Mouse (Mus musculus): Measurements from ENCODE around the gene Osbp2. TPM values are rescaled to one million over a fixed set of nuclear protein-coding genes. Genes with fewer than 3 reads are reported as not detected.

The Osbp2 gene
- polyA plus RNA-seq, 1 experiment from 2014 or later: 0.50 TPM

DNA sequence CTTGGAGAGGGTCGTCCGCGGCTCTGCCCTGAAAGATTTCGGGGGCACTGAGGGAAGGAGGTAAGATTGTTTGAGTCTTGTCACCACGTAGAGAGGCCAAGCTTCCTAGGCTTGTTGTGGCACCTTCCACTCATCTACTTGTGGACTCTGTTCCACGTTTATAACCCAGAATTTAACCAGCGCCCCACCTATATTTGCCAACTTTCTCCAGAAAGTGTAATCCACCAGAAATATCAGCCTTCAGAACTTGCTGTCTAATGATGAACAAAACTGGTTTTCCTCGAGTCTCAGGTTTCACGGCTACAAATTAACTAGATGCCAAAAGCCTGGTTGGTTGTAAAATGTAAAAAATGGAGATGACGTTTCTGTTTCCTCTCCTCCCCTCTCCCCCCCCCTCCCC, 31.8 kb upstream of the Osbp2 start:
- 3% methylated on average over 10 of the region's 10 CpGs for WGBS
- peak overlapping the region; percentile 93 for H3K27ac ChIP-seq
- H3K9ac ChIP-seq: peak overlapping the region; percentile 44
- H3K4me2 ChIP-seq (replicated peaks): peak overlapping the region; percentile 95
- peak overlapping the region; percentile 48 for H3K4me3 ChIP-seq (replicated peaks)
- peak; percentile 86 for ATAC-seq
- no peaks in the 10 kb centered on the region for H3K9me3 ChIP-seq
- H3K27me3 ChIP-seq (replicated peaks): no peaks in the 10 kb centered on the region
- 0 out of 2 replicates have a peak, but pooled peaks cover 5% of the 10 kb centered on the region for H3K4me1 ChIP-seq (replicated peaks)
- H3K36me3 ChIP-seq: no peaks in the 10 kb centered on the region

DNA sequence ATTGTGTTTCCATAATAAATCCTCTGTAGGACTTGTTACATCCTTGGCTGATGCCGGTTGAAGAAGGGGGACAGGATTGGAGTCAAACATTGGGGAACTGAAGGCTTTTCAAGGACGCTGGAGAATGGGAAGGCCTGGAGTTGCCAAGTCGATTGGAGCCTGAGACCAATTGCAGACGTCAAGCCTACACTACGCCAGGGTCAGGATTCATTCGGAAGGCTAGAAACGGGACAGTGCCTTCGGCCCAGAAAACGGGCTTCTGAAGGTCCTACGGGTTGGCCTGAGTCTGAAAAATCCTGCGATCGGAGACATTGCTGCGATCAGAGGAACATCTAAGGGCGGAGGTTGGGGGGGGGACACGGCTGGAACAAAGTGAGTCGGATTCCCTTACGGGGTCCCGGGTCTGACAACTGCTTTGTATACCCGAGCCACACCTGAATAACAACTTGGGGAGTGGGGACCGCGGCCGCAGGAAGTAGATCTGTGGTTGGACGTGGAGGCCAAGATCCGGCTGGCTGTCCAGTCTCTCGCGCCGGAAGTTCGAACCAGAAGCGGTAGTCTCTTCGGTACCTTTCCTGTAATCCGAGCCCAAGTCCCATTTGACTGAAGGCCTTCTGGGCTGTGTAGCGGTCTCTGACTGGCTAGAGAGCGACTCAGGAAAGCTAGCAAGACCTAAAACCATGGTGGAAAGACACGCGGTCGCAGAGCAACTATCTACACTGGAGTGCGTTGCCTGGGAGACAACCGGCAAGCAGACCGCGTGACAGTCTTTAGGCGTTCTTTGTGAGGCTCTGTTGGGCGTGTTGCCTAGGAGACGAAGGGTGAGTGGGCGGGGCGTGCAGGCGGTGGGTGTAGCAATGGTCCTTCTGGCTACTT, 30.9 kb upstream of the Osbp2 start, which contains the start of the genes 4921536K21Rik and Dusp18:
Gene 4921536K21Rik, minus strand, starts transcription at position 693 of the 876 bp plus-strand sequence.
Gene Dusp18, plus strand, starts transcription at position 835 of the 876 bp plus-strand sequence.
- Histone ChIP-seq H3K9ac (peak within 1 kb of the TSS; percentile 44), H3K4me2 (replicated peaks) (peak within 1 kb of the TSS; percentile 95), H3K27ac (peak within 1 kb of the TSS; percentile 93), H3K4me1 (replicated peaks) (0 out of 2 replicates have a peak, but pooled peaks cover 2% of the 10 kb centered on the region), H3K36me3 (no peaks in the 10 kb centered on the region), H3K4me3 (replicated peaks) (peak within 1 kb of the TSS; percentile 48), H3K27me3 (replicated peaks) (no peaks in the 10 kb centered on the region), H3K9me3 (no peaks in the 10 kb centered on the region)
- ATAC-seq: peak; percentile 97
- WGBS: 4% methylated on average over 46 of the region's 46 CpGs

DNA sequence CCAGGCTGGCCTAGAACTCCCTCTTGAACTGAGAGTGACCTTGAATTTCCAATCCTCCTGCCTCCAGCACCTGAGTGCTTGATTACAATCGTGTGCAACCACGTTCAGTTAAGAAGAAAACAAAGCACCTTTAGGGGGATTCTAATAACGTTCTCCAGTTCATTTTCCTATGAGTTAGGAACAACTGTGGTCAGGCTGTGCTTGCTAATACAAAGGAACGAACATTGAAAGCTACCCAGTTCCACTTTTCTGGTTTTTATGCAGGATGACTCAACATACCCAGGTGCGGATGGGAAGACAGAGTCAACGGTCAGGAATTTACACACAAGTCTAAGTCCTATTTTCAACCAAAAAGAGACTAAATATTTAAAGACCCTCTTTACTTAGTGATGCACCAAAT, 30.3 kb upstream of the Osbp2 start:
- Histone ChIP-seq H3K4me1 (replicated peaks) (0 out of 2 replicates have a peak, but pooled peaks cover 2% of the 10 kb centered on the region), H3K27me3 (replicated peaks) (no peaks in the 10 kb centered on the region), H3K4me3 (replicated peaks) (no peak overlapping the region), H3K36me3 (no peaks in the 10 kb centered on the region), H3K27ac (no peak overlapping the region), H3K9me3 (no peaks in the 10 kb centered on the region), H3K4me2 (replicated peaks) (no peak overlapping the region), H3K9ac (no peak overlapping the region)
- no peak for ATAC-seq
- 82% methylated on average over 6 of the region's 6 CpGs for WGBS

DNA sequence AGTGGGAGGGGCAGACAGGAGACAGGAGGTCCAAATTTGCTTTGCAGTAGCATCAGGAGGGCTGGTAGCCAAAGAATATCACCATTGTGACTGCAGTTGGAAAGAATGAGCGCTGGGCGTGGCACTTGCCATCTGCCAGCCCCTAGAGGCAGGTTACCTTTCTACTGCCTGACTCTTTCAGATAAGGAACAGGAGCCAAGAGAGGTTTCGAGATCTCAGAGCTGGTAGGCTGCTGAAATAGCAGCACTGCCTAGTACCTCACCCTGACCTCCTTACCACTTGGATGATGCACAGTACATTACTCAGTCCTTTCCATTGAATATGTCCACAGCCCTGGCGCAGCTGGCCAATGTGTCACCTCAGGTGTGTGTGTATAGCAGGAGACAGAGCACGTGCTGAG, 23.6 kb upstream of the Osbp2 start:
- Histone ChIP-seq H3K4me2 (replicated peaks) (no peak overlapping the region), H3K27ac (no peak overlapping the region), H3K4me1 (replicated peaks) (0 out of 2 replicates have a peak, but pooled peaks cover 2% of the 10 kb centered on the region), H3K27me3 (replicated peaks) (no peaks in the 10 kb centered on the region), H3K4me3 (replicated peaks) (no peak overlapping the region), H3K9me3 (no peaks in the 10 kb centered on the region), H3K9ac (no peak overlapping the region), H3K36me3 (no peaks in the 10 kb centered on the region)
- ATAC-seq: no peak
- WGBS: 57% methylated on average over 5 of the region's 5 CpGs

DNA sequence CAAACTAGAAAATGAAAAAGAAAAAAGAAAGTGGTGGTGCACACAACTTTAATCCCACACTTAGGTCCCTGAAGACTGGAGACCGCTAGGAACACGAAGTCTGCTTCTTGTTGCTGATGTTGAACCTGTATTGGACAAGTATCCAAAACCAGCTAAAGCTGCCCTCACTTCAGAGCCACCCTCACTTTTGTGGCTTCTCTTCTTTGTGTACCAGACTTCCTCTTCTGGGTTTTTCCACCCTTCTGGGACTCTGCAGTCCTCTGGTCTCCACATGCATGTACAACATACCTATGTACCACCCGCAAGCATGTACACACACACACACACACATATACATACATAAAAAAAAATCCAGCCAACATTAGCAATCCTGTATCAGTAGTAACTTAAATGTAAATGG, 20.0 kb upstream of the Osbp2 start:
- ATAC-seq: no peak
- no peak overlapping the region for H3K4me3 ChIP-seq (replicated peaks)
- no peak overlapping the region for H3K27ac ChIP-seq
- H3K9ac ChIP-seq: no peak overlapping the region
- 0 out of 2 replicates have a peak, but pooled peaks cover 2% of the 10 kb centered on the region for H3K4me1 ChIP-seq (replicated peaks)
- H3K36me3 ChIP-seq: no peaks in the 10 kb centered on the region
- no peaks in the 10 kb centered on the region for H3K9me3 ChIP-seq
- peaks cover 4% of the 10 kb centered on the region; the same call in 1 of the 2 replicates for H3K27me3 ChIP-seq (replicated peaks)
- WGBS: 93% methylated on average over 3 of the region's 3 CpGs
- no peak overlapping the region for H3K4me2 ChIP-seq (replicated peaks)

DNA sequence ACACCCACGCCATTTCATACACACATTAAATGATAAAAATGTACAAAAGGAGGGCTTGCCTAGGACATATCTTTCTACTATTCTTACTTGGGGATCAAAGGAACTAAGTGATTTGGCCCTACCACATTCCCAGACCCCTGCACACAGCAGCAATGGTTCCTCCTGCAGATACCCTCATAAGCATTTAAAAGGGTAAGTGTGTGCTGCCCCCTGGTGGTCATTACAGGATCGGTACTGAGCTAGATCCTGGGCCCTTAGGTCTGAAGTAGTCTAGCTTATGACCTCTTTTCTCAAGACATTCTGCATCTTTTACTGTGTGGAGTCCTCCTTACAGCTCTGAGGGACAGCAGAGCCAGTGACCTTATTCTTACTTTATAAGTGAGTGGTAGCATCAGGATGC, 16.1 kb upstream of the Osbp2 start:
- 0 out of 2 replicates have a peak, but pooled peaks cover 2% of the 10 kb centered on the region for H3K4me1 ChIP-seq (replicated peaks)
- H3K36me3 ChIP-seq: no peaks in the 10 kb centered on the region
- 34% methylated on average over 2 of the region's 2 CpGs for WGBS
- no peak overlapping the region for H3K9ac ChIP-seq
- no peak overlapping the region for H3K4me2 ChIP-seq (replicated peaks)
- no peak overlapping the region for H3K27ac ChIP-seq
- no peaks in the 10 kb centered on the region for H3K9me3 ChIP-seq
- H3K4me3 ChIP-seq (replicated peaks): no peak overlapping the region
- peaks cover 4% of the 10 kb centered on the region; the same call in 1 of the 2 replicates for H3K27me3 ChIP-seq (replicated peaks)
- peak; percentile 63 for ATAC-seq

DNA sequence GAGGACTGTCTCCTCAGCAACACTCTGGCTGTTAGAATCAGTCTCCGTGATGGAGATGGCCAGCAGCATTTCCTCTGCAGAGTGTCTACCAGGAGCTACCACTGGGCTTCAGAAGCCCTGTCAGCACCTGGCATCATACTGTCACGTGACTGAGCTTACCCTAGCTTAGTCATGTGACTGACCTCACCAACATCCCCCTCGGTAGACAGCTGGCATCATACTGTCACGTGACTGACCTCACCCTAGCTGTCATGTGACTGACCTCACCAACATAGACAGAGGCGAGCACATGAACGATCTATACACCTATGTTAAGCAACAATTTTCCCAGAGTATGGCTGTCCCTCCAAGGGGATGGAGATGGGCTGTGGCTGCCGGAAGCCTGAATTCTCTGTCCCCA, 15.0 kb upstream of the Osbp2 start:
- no peak overlapping the region for H3K27ac ChIP-seq
- H3K4me2 ChIP-seq (replicated peaks): no peak overlapping the region
- WGBS: 74% methylated on average over 7 of the region's 7 CpGs
- no peak overlapping the region for H3K4me3 ChIP-seq (replicated peaks)
- ATAC-seq: no peak
- H3K9ac ChIP-seq: no peak overlapping the region
- H3K36me3 ChIP-seq: no peaks in the 10 kb centered on the region
- no peaks in the 10 kb centered on the region for H3K9me3 ChIP-seq
- H3K4me1 ChIP-seq (replicated peaks): no peaks in the 10 kb centered on the region
- H3K27me3 ChIP-seq (replicated peaks): peaks cover 4% of the 10 kb centered on the region; the same call in 1 of the 2 replicates

DNA sequence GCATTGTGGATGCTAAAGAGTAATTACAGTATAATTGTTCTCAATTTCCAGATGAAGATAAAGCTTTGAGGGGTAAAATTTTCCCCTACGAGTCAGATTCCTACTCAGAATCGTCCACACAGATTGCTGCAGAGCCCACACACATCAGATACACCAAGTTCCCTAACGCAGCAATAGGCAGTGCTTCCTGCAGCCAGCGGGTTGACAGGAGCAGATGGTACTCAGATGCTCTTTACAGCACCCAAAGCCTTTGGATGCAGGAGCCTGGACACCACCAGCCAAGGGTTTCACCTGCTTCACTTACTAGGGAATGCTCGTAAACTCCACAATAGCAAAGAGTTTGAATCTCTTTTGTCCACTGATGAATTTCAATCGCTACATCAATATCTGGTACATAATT, 12.7 kb upstream of the Osbp2 start:
- ATAC-seq: no peak
- H3K9me3 ChIP-seq: no peaks in the 10 kb centered on the region
- peaks cover 1% of the 10 kb centered on the region; the same call in 1 of the 2 replicates for H3K27me3 ChIP-seq (replicated peaks)
- 78% methylated on average over 6 of the region's 6 CpGs for WGBS
- H3K36me3 ChIP-seq: no peaks in the 10 kb centered on the region
- no peak overlapping the region for H3K4me3 ChIP-seq (replicated peaks)
- H3K4me2 ChIP-seq (replicated peaks): no peak overlapping the region
- no peak overlapping the region for H3K27ac ChIP-seq
- no peak overlapping the region for H3K9ac ChIP-seq
- H3K4me1 ChIP-seq (replicated peaks): no peaks in the 10 kb centered on the region

DNA sequence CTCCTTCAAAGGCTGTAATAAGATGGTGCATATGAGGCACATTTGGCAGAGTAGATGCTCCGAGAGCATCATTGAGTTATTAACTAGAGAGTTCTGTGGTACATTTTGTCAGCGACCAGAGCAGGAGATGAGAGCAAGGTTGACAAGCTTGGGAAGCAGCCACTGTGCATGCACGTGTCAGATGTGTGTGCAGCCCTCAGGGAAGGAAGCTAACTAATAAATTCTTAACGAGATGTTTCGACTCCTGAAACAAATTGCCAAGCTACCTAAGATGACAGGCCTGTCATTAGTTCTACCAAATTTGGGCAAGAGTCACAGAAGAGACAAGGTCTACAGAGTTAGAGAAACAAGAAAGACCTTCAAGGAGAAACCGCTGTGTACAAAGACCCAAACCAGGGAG, 640 bp upstream of the Osbp2 start:
- peaks cover 11% of the 10 kb centered on the region for H3K4me1 ChIP-seq (replicated peaks)
- no peaks in the 10 kb centered on the region for H3K9me3 ChIP-seq
- 27% methylated on average over 6 of the region's 6 CpGs for WGBS
- no peaks in the 10 kb centered on the region for H3K36me3 ChIP-seq
- ATAC-seq: peak; percentile 15
- peak overlapping the region; percentile 49; the same call in 1 of the 2 replicates for H3K4me3 ChIP-seq (replicated peaks)
- H3K9ac ChIP-seq: no peak overlapping the region
- peak overlapping the region; percentile 94 for H3K4me2 ChIP-seq (replicated peaks)
- H3K27ac ChIP-seq: no peak overlapping the region
- 0 out of 2 replicates have a peak, but pooled peaks cover 6% of the 10 kb centered on the region for H3K27me3 ChIP-seq (replicated peaks)

DNA sequence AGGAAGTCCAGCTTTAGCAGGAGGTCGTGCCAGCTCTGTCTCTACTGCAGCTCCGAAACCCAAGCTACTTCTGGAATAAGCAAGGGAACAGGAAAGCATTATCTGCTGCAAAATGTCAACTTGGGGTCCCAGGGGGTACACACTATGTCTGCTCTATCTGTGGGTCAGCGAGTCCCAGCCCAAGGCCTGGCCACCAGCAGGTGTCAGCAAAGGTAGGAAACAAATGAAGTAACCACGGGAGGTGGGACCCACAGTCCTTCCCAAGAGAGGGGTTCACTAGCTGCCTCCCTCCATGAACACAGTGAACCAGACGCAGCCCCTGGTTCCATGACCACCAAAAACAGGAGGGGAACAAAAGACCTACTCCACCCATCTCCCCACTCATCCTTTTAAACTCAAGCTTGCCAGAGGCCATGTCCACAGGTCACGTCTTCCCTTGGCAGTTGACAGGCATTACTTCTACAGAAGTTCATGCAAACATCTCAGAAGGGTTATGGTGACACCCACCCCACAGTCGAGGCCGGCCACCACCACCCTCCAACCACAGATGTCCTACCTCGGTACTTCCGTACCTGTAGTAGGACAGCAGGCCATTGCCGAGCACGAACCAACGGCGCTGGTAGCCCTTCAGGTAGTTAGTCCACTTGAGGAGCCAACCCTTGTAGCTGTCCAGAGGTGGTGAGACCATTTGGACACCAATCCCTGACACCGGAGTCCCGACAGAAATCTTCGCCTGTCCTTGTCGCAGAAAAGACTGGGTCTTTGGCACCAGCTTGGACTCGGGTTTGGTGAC, 846 bp downstream of the Osbp2 start:
- no peaks in the 10 kb centered on the region for H3K36me3 ChIP-seq
- 0 out of 2 replicates have a peak, but pooled peaks cover 6% of the 10 kb centered on the region for H3K27me3 ChIP-seq (replicated peaks)
- WGBS: 76% methylated on average over 19 of the region's 19 CpGs
- H3K4me3 ChIP-seq (replicated peaks): peak overlapping the region; percentile 49
- H3K9ac ChIP-seq: no peak overlapping the region
- no peak overlapping the region for H3K27ac ChIP-seq
- peaks cover 11% of the 10 kb centered on the region for H3K4me1 ChIP-seq (replicated peaks)
- H3K9me3 ChIP-seq: no peaks in the 10 kb centered on the region
- peak overlapping the region; percentile 94 for H3K4me2 ChIP-seq (replicated peaks)
- no peak; the same call in 1 of the 2 replicates for ATAC-seq

DNA sequence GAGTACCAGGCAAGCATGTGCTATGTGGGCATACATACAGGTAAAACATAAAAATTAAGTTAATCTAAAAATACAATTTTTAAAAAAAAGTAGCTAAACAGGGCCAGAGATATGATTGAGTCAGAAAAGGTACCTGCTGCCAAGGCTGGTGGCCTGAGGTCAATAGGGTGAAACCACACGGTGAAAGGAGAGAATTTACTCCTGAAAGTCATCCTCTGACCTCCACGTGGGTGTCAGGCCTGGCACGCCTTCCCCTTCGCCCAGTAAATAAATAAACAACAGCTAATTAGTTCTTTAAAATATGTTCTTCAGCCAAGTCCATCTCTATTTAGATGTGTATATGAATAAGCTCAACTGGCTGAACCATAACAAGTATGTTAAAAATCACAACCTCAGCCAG, 3.3 kb downstream of the Osbp2 start:
- Histone ChIP-seq H3K27ac (no peak overlapping the region), H3K4me3 (replicated peaks) (no peak overlapping the region), H3K4me1 (replicated peaks) (peaks cover 11% of the 10 kb centered on the region), H3K27me3 (replicated peaks) (0 out of 2 replicates have a peak, but pooled peaks cover 6% of the 10 kb centered on the region), H3K4me2 (replicated peaks) (no peak overlapping the region), H3K9me3 (no peaks in the 10 kb centered on the region), H3K9ac (no peak overlapping the region), H3K36me3 (no peaks in the 10 kb centered on the region)
- WGBS: 71% methylated on average over 4 of the region's 4 CpGs
- ATAC-seq: no peak

DNA sequence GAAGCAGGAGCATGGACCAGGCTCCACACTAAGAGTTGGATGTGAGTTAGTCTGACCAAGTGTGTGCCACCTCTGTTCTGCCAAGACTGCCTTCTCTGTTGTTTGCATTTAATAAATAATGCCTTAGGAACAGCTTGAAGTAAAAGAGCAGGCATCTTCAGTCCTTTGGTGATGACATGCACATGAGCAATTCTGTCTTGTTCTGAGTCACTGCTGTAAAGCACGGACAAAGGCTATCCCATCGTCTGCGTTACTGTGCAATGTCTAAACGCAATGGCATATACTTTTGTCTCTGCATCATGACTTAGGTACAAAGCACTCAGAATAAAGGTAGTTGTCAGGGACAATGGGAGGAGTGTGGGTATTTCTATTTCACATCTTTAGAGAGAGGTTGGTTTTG, 3.9 kb downstream of the Osbp2 start:
- Histone ChIP-seq H3K4me3 (replicated peaks) (no peak overlapping the region), H3K9ac (no peak overlapping the region), H3K4me2 (replicated peaks) (no peak overlapping the region), H3K27ac (no peak overlapping the region), H3K36me3 (no peaks in the 10 kb centered on the region), H3K27me3 (replicated peaks) (0 out of 2 replicates have a peak, but pooled peaks cover 6% of the 10 kb centered on the region), H3K4me1 (replicated peaks) (peaks cover 11% of the 10 kb centered on the region), H3K9me3 (no peaks in the 10 kb centered on the region)
- ATAC-seq: no peak
- WGBS: 91% methylated on average over 4 of the region's 4 CpGs

Data from intestine, embryonic 15.5 days (tissue).